Mouse (Mus musculus) left cerebral cortex, adult 8-10 months (tissue): ENCODE results near the gene Crybg3. TPM values are rescaled to one million over a fixed set of nuclear protein-coding genes. Genes with fewer than 3 reads are reported as not detected.

Source experiments
- DNase-seq, 2 experiments: peaks; one replicate each; pipeline ENCODE4 v3.0.0; 2022; ENCODE audit warnings: low spot score in 2 of 2
- total RNA-seq, 4 experiments: library from RNA; stranded (reverse); gene quantifications; 2 replicates each; pipeline ENCODE4 v1.2.4; 2022

Crybg3 gene
- total RNA-seq, 4 experiments from 2014 or later: 6.6 to 8.7 (median 8.2) TPM

DNA sequence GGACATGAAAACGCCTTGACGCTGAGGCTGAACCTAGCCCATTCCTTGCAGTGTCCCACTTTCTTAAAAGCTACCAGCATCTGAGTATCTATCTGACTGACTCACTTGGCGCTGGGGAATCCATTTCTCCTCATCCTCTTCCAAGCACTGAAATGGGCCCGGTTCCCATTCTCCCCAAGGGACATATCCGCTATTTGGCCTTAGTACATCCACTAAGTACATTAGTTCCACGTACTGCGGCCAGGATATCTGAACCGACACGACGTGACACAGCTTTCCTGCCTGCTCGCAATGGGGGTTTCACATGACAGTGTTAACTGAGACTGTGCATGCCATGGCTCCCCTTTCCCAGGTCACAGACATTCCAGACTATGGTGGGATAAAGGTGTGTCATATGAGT lies 66.4 kb downstream of the Crybg3 start:
- no peak for DNase-seq

DNA sequence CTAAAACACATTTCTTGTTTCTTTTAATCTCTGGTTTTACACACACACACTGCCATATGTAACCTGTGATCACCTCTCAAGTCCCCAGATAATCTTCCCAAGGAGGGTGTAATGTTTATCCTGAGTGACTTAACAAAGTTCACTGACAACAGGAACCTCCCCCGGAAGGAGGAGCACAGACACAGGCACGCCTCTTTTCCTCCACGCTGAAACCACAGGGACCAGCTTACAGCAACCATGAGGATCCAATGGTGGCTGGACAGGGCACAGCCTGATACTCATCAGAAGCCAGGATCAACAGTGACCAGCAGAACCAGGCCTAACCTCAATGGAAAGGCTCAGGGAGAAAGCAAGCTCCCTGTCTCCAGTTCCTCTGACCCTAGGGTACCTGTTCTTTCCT lies 68.2 kb downstream of the Crybg3 start:
- no peak for DNase-seq

- DNase-seq: no peak
Observed at GRCm38 (mm10) chr16:59531243-59531642, 69.5 kb downstream of the Crybg3 start.

DNA sequence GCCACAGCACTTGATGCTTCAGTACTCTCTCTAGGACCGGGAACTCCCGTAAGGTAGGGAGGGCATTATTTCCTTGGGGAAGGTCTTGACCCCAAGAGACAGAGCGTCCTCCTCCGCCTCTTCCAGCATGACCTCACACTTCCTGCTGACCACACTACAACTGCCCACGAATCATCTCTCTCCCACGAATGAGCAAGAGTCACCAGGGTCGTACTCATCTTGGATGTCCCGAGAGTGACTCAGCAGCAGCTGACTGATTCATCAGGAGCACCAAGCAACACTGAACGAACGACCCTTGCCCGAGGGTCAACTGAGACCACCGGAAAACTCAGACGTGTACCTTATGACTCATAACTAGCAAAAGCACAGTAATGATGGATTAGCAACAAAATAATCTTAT lies 71.2 kb downstream of the Crybg3 start:
- DNase-seq: no peak

GRCm38 (mm10) chr16:59526939-59527338 lies 73.8 kb downstream of the Crybg3 start:
- DNase-seq: no peak

DNA sequence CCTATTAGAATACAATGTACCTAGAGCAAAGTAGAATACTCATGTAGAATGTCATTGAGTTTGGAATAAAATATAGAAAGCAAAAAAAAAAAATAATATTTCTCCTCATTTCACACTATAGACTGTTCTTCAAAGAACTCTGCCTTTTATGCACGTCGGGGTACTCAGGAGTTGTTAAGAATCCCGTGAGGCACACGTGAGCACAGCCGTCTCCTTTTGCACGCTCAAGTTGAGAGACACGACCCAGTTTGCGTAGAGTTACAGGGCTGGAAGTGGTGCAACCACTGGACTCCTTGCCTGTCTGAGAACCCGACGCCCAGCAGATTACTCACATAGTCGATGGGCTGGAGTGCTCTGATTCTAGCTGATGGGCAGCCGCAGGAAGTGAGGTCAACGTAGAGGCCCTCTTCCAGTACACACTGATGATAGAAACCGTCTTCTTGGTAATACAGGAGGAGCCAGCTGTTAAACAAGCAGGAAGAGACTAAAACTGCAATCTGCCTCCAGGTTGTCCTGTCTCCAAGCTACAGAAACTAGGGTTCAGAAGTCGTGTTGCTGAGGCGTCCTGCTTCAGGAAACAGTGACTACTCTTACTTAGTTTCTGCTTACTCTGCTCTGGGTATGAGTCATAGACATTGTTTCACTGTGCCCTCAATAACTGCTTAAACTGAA lies 78.9 kb downstream of the Crybg3 start:
- no peak for DNase-seq

DNA sequence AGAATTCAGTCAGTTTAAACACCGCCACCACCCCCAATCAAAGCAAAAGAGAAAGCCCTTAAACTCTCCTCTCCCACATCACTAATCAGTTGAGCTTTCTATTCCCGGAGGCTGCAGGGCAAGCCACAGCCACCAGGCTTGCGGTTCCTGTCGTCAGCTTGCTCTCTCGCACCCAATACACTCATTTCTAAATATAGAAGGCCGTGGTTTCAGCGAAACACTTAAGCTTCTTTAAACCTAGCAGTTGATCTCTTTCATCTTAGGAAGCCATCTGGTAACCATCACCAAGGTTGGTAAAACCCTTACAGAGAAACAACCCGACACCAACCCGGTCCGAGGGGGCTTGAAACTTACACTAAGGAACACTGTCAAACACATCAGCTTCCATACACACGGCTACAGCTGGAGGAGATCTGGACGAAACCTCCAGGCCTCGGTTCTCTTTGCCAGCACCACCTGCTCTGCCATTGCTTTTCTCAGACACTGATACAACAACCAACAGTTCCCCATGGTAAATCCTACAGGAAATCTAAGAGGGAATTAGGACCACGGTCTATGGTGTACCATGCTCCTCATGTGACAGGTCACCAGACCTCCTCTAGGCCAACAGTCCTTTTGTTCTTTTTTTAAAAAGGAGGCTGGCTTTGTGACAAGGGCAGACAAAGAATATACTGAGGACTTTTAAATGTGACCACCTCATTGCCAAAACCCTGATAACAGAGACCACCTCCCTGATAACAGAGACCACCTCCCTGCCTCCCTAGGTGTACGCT lies 83.1 kb downstream of the Crybg3 start:
- DNase-seq: no peak

GRCm38 (mm10) chr16:59516965-59517364 lies 83.8 kb downstream of the Crybg3 start:
- DNase-seq: no peak

- DNase-seq: no peak
Observed at GRCm38 (mm10) chr16:59515169-59515568, 85.6 kb downstream of the Crybg3 start.

- no peak for DNase-seq
Observed at GRCm38 (mm10) chr16:59509830-59510229, 90.9 kb downstream of the Crybg3 start.

DNA sequence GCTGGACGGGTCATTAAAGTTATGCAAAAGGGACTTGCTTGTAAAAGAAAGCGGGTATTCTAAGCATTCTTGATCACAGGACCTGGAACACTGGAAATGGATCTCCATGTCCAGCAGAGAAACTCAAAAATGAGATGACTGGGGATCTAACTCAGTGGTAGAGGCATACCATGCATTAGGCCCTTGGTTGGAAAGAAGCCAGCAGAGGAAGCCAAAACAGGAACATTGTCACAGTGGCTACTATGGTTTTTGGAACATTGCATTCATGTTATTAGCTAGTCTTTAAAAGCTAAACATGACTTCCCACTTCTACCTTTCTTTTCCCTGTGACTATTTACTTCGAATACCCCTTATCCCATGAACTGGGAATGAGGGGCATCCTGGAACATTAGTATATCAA lies 101.6 kb downstream of the Crybg3 start:
- DNase-seq: no peak

- no peak for DNase-seq
Observed at GRCm38 (mm10) chr16:59497947-59498346, 102.8 kb downstream of the Crybg3 start.

- no peak for DNase-seq
Observed at GRCm38 (mm10) chr16:59493199-59493598, 107.6 kb downstream of the Crybg3 start.

- DNase-seq: no peak
Observed at GRCm38 (mm10) chr16:59487975-59488548, 112.7 kb downstream of the Crybg3 start.

GRCm38 (mm10) chr16:59487239-59487638 lies 113.5 kb downstream of the Crybg3 start:
- DNase-seq: no peak

GRCm38 (mm10) chr16:59477955-59478354 lies 122.8 kb downstream of the Crybg3 start:
- DNase-seq: no peak

GRCm38 (mm10) chr16:59474788-59475187 lies 126.0 kb downstream of the Crybg3 start:
- peak in 1 of 2 experiments; percentile 39 for DNase-seq

DNA sequence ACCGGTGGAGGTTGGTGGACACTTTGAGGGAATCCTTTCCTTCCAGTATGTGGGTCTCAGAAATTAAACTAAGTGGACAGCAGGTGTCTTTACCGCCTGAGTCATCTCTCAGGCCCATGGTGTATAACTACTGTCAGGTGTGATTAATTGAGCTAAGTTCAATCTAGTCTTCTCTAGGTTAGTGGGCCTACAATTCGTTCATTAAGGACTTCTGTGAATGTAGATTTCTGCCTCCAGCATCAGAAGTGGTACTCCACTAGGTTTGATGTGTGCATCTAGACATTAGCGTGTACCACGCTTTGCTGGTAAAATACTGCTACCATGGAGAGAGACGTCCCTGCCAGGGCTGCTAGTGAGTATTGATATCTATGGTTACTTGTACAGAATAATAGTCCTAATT lies 128.2 kb downstream of the Crybg3 start:
- no peak for DNase-seq

DNA sequence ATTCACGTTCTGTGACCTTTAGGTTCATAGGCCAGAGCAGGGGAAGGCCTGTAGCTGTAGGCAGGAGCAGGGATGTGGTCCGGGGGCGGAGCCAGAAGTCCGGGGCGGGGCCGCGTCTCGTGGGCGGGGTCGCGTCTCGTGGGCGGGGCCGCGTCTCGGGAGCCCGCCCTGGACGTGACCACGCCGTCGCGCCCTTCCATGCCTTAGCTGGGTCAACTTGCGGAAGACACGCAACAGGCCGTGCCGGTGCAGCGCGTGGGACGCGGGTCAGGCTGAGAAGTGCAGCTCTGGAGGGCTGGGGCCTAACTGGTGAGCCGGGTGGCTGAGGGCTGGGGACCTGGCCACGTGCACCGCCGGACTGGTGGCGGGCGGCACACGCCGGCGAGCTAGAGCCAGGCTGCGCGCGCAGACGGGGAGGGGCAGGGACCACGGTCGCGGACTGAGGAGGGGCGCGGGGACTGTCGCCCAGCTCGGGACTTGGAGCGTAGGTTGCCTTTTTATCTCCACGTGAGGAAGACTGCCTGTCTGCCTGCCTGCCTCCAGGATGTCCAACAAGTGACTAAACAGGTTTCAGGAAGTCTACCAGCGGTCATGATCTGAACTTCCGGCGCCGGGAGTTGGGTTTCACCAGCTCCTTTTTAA lies 129.0 kb downstream of the Crybg3 start, which contains the start of gene Riox2:
TSS of gene Riox2 (plus strand) at position 139 of the 642 bp plus-strand sequence.
- DNase-seq: peak; percentile 58 to 63

- DNase-seq: no peak
Observed at GRCm38 (mm10) chr16:59469846-59470245, 130.9 kb downstream of the Crybg3 start.

- no peak for DNase-seq
Observed at GRCm38 (mm10) chr16:59463973-59464372, 136.8 kb downstream of the Crybg3 start.

DNA sequence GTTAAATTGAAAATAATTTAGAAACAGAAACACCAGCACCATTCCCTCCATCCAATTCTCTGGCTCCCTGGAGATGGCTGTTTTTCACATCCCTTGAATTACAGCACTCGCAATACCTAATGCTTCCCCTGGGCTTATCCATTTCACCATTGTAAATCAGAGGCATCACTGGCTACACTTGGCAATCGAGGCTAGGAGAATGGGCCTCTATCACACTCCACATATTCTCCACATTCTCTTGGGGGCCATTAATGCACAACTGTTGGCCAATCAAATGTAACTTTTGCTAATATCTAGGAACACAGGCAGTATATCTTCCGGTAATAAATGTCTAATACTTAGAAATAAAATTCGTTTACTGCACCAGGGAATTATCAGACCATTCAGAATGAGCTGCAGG lies 137.2 kb downstream of the Crybg3 start:
- no peak for DNase-seq
